Mouse (Mus musculus) thymus, postnatal 36 days (tissue): ENCODE results near the gene Wdfy3.
"Not testable (repeated sequence)": the region's sequence is repeated elsewhere in the genome, so short reads cannot be mapped to it uniquely, and the experiment has no call there.

Experiments used
- DNase-seq, 2 experiments: peaks; one replicate each; pipeline ENCODE4 v3.0.0; 2022; ENCODE audit warnings: mixed read lengths in 2 of 2

The Wdfy3 gene

DNA sequence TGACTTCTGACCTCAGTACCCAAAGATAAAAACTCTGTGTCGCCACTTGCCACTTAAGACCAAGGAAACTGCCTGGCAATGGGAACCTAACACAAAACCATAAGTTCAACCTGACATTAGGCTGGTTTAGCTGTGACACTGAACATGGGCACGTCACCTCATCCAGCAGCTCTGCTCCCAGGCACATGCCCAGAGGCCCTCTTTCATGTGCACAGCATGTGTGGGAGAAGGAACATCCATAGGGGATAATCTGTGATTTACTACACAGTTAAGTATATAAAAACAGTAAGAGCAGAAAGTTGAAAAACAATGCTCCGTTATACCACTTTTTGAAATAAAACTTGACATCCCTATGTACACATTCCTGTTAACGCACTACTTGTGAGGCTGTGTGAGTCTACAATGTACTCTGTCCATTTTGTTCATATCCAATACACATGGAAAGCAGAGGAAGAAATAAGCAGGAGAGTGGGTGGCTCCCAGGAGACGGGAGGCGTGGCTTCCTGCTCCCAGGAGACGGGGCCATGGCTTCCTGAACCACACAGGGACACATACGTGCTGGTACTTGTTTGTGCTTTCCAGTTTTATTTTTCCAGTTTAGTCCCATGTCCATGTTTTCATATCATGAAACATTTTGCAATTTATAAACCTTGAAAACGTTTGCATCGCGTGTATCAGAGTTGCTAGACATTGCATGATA lies 73.5 kb downstream of the Wdfy3 start:
- no peak for DNase-seq

DNA sequence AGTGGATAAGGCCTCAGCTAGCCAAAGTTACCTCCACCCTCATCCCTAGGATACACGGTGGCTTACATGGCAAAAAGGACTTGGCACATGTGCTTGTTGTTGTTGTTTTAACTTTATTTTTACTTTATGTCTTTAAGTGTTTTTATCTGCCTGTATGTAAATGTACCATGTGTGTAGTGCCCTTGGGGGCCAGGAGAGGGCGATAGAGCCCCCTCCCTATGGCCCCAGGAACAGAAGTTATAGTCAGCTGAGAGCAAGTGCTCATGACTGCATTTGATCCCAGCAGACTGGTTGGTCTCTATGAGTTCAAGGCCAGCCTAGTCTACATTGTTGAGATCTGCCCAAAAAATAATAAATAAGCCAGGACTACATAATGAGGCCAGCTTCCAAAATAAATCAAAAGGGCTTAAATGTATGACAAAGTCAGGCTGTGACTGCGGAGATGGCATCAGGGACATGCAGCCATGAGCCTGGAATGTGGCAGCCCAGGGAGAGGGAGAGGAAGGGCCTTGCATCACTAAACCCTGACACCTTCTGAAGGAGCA lies 74.2 kb downstream of the Wdfy3 start:
- DNase-seq, result no peak

DNA sequence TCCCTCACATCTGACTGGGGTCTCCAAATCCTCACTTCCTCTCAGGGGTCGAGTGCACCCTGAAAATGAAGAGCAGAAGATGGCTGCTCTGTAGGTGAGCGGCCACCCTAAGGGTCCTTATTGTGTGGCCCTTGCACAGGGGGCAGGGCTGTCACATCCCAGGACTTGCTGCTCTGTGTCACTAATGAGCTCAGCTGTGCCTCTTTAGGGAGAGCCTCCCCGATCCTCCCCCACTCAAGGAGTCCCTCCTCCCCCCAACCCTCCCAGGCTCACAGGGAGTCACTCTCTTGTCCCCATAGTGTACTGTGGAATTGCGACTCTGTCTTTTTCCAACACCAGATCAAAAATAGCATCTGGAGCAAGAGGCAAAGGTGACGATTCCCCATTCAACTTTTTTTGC lies 75.7 kb downstream of the Wdfy3 start:
- no peak for DNase-seq

DNA sequence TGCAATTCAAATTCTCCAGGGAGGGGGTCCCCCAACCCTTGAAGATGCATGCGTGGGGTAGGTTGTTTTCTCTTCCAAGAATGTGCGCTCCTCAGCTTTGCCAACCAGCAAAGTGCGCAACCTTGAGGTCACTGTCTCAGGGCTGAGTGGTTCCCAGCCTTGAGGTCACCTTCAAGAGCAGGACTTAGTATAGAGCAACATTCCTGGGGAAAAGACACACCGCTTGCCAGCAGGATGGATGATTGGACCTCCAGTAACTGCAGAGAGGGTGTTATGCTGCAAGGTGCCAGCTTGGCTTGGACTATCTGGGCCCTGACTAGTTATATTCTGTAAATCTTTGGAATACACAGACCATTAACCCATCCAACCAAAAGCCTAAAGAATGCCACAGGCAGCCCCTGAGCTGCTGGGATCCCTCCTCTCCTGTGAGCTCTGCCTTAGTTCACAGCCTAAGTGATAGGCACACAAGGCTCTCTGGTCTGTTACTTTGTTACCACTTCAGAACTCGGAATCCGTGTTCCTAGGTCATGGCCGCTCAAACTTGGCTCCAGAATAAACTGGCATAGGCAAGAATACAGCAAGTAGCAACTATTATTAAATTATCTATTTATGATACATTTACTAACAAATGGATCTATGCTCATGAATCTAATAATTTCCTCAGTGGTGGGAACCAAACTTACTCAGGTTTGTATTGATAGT lies 76.6 kb downstream of the Wdfy3 start:
- DNase-seq, result no peak

DNA sequence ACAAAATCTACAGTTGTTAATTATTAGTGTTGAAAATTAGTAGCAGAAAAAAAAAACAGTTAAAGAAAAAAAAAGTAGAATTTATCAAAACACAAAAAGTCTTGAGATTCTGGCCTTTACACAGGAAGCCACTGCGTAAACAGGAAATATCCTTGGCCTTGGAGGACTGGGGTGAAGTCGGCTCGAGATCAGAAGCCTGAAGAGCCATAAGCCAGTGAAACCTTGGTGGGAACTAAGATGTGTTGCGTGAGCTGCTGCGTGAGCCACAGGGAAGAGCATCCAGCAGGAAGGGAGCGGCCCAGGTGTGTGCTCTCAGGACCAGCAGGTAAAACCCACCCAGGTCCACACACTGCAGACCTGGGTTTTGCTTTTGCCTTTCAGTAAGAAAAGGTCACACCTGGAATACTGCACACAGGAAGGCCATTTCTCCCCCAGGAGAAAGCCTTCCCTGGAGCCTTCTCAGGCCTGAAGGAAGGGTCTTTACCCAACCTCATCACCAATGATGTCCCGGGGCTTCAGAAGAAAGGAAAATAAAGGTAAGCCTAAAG lies 79.3 kb downstream of the Wdfy3 start:
- no peak for DNase-seq

DNA sequence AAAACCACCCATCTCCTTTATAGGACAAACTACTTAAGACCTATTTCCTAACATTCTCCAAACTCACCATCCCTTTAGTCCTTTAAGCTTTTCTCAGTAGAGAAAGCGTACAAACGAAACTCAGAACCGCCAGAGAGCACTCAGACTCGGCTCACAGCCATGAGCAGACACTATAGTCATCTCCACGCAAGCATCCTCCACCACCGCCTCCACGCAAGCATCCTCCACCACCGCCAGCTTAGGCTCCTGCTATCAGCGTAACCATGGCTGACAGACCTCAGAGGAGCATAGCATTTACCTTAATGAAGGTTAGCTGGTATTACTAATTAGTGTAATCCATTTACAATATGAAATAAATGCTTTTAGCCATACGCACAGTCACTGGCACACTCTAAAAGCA lies 81.2 kb downstream of the Wdfy3 start:
- no peak for DNase-seq

DNA sequence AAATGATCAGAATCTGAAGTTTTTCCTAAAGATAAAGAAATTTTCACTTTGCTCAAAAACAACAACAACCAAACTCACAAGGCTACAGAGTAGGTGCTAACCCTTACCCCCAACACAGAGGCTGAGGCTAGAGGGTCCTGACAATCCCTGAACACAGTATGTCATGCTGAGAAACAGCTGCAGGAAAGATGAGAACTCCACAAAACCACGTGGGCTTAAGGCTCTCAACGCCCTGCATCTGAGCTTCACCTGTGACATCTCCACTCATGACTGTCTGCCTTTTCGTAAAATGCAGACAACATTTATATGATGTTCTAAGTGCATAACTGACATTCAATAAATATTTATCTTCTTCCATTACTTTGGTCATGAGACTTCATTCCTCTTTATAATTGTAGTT lies 83.0 kb downstream of the Wdfy3 start:
- no peak for DNase-seq

DNA sequence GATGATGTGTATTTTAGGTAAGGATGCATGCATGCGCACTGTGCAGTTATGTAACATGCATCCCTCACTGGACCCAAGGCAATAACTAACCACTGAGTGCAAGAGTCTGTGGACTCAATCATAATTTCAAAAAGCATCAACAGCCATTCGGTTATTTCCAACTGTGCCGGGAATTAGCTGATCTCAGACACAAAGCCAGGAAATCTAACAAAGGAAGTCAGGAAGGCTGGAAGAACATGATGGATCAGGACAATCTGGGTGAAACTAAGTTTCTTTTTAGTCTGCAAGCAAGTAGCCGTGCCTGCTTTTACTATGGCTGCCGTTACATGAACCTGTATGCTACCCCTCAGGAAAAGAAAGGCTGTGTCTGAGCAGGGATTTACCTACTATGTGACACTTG lies 87.5 kb downstream of the Wdfy3 start:
- DNase-seq, result no peak

DNA sequence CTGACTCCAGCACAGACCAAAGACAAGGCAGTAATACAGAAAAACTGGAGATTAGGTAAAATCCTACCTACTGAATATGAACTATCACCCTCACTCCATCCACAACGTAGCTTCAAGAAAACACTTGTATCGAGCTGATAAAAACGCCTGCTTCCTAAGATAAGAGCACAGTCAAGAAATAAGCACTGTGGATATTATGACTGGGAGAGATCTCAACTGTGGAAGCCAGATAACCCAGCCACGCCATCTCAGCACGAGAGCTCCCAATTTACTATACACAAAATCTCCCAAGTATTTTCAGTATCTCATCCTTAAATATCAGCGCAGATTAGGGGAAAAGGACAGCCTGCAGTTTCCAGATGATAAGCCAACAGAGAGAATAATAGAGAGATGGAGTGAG lies 90.1 kb downstream of the Wdfy3 start:
- DNase-seq, result no peak

DNA sequence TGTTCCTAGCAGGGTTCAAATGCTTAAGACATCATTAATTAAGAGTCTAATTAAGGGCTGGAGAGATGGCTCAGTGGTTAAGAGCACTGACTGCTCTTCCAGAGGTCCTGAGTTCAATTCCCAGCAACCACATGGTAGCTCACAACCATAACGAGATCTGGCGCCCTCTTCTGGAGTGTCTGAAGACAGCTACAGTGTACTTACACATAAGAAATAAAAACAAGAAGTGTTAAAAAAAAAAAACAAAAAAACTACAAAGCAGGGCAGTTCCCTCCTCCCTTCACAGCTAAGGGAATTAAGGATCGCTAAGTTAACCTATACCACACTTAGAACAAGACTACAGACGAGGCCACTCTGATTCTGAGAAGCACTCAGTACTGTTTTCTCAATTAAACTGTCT lies 97.1 kb downstream of the Wdfy3 start:
- DNase-seq, result not testable (repeated sequence)

DNA sequence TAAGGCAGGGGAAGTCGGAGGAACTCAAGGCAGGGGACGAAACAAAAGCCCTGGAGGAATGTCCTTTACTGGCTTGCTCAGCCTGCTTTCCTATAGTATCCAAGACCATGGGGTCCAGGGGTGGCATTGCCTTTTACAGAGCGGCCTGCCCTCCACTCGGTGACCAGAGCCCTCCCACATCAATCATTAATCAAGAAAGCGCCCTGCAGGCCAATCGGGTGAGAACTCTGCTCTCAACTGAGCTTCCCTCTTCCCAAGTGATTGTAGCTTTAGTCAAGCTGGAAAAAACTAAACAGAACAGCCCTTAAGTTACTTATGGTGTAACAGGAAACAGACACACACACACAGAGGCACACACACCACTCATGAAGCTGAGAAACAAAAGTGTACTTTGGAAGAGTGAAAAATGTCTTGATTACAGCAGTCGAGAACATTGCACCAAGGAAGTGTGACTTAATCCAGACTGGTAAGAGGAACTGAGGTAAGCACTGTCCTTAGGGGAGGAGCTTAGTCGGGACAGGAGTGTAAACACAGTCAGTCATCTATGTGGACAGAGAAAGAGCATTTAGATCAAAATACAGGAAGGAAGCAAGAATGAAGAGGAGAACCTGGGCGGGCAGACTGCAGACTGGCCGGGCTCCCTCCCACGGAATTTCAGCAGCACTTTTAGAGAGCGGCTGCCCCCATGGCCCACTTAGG lies 101.4 kb downstream of the Wdfy3 start:
- no peak for DNase-seq

DNA sequence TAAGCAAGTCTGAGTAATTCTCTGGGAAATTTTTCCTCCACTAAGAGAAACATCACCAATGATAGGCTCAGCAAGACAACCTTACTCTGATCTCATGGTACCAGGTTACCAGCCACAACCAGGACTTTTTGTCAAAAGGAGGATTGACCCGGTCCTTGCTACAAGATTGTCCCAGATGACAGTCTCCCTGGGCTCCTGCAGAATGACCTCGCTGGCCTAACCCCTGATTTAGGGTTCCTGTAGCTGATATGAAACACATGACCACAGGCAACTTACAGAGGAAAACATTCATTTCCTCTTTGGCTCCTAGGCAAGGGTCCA lies 101.9 kb downstream of the Wdfy3 start:
- no peak for DNase-seq

DNA sequence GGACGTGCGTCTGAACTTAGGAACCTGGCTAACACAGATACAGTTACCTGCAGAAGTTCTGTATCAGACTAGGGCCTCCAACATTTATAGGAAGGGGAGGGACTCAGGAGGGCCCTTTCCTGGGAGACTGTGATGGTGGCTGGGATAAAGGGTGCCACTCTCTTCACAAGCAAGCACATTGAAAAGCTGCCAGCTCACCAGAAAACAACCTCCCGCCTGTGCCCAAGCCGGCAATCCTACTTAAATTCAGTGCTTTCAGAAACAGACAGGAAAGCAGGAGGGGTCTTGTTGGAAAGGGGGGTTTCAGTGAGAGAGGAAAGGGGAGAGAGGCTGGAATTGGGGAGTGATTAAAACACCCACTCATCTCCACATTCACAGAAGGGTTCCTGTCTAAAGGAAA lies 106.9 kb downstream of the Wdfy3 start:
- no peak for DNase-seq

DNA sequence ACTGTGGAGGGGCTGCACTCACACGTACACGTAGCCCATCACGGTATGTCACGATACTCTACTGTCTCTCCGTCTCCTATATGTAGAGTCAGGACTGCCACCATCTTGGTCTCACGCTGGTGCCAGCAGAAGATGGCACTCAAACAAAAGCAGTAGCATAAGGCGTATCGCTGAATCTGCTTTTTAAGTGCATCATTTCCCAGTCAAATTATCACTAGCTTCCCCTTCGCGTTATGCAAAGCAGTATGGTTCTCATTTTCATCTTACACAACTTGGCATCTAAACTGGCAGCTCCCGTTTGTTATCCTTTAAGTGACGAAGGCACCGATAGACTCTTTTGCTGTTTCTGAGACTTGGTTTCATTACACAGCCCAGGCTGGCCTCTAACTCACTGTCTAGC lies 110.4 kb downstream of the Wdfy3 start:
- DNase-seq, result no peak

DNA sequence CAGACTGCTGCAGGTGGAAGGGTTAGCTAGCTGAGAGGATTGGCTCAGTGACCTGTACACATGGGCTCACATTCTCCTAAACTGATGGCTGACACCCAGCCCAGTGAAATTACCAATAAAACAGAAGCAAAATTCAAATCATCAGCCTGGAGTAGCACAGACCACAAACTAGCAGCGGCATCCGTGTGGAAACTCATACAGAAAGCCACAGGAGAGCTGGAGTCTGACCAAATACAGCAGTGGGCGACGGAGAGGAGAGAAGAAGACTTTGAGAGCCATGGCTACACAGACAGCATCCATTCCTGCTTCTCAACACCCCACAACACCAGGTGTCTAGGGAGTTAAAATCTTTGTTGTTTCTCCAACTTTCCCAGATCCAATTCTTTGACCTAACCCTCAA lies 110.8 kb downstream of the Wdfy3 start:
- no peak for DNase-seq

DNA sequence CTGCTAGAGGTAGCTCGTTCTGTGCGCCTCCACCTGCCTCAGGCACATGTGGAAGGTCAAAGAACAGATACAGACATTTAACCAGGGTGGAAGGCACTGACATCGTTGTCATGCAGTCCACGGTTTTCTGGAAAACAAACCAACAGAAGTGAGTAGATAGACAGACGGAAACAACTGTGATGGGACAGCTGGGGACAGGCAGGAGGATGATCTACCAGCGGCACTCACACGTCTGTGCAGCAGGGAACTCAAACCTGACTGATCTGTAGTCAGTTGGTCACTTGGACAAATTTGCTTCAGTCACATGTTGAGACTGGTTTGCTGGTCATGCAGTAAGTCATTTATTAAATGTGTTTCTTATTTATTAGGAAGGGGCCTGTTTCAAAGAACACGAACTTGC lies 112.3 kb downstream of the Wdfy3 start:
- no peak for DNase-seq

DNA sequence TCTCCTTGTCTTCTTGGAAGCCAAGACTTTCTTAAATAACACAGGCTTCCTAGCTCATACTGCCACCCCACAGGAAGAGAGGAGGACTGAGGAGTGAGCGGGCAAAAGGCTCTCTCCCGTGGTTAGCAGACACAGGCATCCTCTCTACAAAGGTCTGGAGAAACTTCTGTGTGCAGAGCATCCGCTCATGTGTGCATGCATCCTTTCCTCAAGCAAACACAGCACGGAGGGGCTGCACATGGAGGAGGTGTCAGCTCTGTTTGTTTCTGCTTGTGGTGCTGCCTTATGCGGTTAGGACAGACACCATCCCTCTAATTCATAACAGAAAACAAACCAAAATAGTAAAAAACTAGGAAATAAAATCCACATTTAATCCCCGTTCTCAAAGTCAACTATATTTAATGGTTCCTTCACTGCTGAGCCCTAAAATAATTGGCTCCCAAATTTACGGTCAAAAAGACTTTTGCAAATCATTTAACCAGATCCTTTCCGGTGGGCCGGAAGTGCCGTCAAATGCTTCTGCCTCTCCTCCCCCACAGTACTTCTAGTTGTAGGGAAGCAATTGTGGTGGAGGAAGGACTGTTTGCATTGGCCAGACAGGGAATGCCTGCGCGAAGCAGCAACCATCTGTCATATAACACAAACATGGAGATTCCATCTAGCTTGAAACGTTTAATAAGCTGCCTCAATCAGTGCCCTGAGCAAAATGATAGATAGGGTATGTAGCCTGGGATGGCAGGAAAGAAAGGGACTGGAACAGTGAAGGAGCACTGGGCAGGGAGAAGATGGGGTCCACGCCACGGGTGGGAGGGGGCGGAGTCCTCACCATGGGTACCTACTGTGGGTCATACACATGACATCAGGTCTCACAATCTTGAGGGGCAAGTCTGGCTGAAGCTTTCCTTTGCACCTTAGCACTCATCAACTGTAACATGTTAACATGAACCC lies 115.1 kb downstream of the Wdfy3 start:
- no peak for DNase-seq

DNA sequence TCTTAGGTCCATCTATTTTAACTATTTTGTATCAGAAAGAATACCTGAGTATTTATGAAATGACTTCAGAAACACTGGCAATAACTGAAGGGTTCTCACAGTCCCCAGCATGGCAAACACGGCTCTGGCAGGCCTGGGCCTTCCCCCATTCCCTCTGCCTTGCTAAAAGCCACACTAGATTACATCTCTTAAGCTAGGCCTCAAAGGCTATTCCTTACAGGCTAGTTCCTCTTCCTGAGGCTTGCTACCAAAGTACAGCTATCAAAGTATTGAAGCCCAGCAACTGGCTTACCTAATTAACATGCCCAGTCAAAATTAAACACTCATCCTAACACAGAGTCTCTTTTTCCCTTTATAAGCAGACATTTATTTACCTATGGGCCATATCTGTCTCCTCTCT lies 117.8 kb downstream of the Wdfy3 start:
- DNase-seq, result no peak

DNA sequence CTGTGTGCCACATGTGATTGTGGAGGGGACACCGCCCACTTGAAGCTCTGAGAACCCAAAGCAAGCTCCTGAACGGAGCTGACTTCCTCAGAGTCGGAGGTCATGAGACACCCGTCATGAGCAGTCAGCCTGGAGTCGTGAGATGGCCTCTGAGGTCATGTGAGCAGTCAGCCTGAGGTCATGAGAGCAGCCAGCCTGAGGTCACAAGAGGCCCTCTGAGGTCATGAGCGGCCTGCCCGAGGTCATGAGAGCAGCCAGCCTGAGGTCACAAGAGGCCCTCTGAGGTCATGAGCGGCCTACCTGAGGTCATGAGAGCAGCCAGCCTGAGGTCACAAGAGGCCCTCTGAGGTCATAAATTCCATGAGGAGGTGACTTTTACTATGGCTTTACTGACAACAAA lies 120.4 kb downstream of the Wdfy3 start:
- DNase-seq, result no peak

DNA sequence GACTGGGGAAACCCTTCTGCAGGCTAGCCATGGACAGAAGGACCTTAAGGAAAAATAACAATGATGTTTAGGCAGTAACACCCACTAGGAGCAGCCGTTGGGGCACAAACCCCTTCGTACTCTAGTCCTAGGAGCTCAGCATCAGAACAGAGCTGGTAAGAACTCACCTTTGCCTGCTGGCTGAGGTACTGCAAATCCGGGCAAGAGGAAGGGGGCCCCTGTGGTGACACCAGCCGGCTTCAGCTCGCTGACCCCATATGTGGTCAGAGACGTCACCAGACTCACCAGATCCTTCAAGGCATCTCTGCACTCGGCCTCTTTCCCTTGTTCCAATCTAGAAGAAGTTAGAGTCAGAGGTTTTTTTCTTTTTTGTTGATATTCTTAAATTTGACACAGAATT lies 121.1 kb downstream of the Wdfy3 start:
- DNase-seq, result no peak

DNA sequence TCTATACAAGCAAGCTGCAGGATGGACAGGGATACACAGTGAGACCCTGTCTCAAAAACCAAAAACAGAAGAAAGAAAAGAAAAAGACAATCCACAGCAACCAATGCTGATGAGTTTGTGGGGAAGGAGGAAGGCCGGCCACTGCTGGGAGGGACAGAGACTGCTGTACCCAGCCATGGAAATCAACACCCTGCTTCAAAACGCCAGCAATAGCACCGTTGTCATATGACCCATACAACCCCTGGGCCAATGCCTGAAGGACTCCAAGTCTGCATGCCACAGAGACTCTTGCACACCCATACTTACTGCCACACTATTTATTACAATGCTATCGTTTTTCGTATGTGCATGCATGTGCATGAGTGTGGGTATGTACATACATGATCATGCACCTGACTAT lies 124.0 kb downstream of the Wdfy3 start:
- no peak for DNase-seq

DNA sequence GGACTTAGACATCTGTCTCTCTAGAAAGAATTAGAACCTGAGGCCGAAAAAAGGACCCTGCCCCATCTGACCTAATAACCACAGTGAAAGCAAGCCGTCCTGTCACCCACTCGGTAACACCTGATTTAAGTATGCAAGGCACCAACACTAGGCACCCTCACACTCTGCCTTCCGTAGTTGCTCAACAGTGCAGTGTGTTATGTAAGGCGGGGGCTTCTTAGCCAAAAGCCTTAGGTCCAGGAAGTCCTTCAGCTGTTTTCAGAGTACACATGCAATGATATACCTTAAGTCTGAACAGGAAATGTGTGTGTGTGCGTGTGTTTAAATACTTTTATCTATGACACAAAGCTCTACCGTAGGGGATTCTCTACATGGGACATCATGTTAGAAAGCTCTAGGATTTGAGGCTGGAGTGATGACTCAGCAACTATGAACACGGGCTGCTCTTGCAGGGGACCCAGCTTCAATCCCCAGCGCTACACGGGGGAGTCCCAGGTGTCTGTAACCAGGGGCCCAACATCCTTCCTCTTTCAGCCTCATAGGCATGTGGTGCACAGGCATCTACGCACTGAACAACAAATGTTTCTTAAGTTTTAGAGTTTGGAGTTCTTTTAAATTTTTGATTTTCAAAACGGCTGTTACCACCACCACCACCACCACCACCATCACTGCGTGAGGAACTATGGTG lies 131.7 kb downstream of the Wdfy3 start:
- no peak for DNase-seq
